Mouse (Mus musculus) liver, postnatal 0 days (tissue): ENCODE measurements at regions not wholly inside any gene's neighbourhood (a gene's known extent, or its start where the extent isn't known, plus 50 kb on each side); places are given as distances from the start of the nearest gene placed in this dataset.

ENCODE experiments used
- CTCF ChIP-seq: sonication (generic); IDR thresholded peaks from 2 replicates; pipeline ENCODE4 v1.5.1; 2016; ENCODE audit warnings: antibody characterized with exemption, low read depth
- EP300 ChIP-seq: IDR thresholded peaks from 2 replicates; pipeline ENCODE4 v1.6.1; 2016; ENCODE audit warnings: antibody characterized with exemption, low read depth, mild to moderate bottlenecking

DNA sequence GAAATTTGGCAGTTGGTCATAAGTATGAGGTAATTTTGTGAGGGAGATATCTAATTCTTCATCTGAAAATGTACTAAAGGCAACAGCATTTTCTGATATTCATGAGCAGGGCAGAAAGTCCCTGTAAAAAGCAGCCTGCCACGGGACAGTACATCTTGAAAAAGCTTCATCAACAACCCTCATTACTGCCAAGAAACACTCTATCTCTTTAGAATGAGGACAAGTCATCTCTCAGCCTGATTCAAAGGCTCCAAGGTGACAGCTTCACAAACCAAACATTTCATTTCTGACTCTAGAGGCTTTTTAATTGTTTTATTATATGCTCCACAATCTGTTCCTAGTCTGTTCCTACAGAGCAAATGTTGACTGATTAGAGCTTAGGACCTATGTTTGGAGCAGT lies 260.3 kb downstream of the Aldoart1 start:
- no peak for TF ChIP-seq EP300
- TF ChIP-seq CTCF, result no peak
